Mouse (Mus musculus) ES-Bruce4 (cell line): ENCODE data around the gene Sp4.

Experiments used
- CTCF ChIP-seq: IDR thresholded peaks from one replicate; pipeline ENCODE4 v1.8.1; 2011; ENCODE audit warnings: low read depth, low read length
- EP300 ChIP-seq: IDR thresholded peaks from 2 replicates; pipeline ENCODE4 v1.6.1; 2011; ENCODE audit warnings: low read depth, low read length; ENCODE audit not compliant: insufficient read depth
- POLR2A ChIP-seq: IDR thresholded peaks from one replicate; pipeline ENCODE4 v1.8.1; 2011; ENCODE audit warnings: low read length; ENCODE audit not compliant: insufficient read depth

DNA sequence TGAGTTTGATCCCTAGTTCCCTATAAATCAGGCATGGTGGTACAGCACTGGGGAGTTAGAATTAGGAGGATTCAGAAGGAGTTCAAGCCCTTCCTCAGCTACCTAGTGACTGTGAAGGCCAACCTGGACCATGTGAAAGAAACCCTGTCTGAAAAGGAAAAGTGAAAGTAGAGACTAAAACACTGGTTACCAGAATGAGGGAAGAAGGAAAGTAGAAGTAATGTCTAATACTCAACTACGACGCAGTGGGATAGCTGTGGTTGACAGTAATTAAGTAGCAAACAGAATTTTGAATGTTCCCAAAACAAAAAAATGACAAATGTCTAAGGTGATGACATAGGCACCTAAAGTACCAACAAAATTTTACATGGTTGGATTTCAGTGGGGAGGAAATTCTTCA, 5.0 kb downstream of the Sp4 start:
- TF ChIP-seq CTCF (no peak), EP300 (no peak), POLR2A (no peak)
